Mouse (Mus musculus) right cerebral cortex, adult 2 months (tissue): ENCODE results near the gene Atp8b2.

Source experiments
- DNase-seq, 2 experiments: peaks; one replicate each; pipeline ENCODE4 v3.0.0; 2021 to 2022; ENCODE audit warnings: low spot score in 2 of 2

Gene Atp8b2

DNA sequence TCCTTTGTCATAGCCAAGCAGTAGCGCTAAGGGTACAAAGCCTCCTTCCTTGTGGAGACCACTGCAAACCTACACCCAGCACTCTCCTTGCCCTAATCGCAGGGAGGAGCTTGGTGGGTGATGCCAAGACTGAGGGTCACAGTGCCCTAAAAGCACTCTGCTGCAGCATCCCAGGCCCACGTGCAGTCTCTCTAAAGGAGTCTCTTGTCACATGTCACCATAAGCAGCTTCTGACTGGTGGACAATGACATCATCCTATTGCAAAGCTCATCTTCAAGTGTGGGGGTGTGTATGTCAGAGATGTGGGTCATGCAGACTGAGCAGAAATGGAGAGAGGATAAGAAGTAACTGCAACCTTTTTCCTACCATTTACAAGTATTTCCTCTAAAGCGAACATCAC, 3.9 kb downstream of the Atp8b2 start:
- peak; percentile 66 to 78 for DNase-seq

DNA sequence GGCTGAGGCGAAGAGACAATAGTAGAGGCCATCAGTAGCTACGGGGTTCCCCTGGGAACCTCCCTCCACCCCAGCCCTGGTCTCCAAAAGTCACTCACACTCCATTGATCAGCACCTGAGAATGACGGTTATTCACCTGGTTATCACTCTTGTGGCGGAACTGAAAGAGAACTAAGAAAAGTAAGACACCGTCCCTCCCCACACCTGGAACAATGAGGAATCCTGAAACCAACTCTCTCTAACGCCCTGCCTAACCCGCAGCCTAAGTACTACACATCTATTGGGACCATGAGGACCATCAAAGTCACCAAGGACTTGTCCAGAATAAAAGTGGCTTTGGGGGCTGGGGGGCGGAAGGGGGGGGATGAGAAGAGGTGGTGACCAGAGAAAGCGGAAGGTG, 5.4 kb downstream of the Atp8b2 start:
- no peak for DNase-seq

DNA sequence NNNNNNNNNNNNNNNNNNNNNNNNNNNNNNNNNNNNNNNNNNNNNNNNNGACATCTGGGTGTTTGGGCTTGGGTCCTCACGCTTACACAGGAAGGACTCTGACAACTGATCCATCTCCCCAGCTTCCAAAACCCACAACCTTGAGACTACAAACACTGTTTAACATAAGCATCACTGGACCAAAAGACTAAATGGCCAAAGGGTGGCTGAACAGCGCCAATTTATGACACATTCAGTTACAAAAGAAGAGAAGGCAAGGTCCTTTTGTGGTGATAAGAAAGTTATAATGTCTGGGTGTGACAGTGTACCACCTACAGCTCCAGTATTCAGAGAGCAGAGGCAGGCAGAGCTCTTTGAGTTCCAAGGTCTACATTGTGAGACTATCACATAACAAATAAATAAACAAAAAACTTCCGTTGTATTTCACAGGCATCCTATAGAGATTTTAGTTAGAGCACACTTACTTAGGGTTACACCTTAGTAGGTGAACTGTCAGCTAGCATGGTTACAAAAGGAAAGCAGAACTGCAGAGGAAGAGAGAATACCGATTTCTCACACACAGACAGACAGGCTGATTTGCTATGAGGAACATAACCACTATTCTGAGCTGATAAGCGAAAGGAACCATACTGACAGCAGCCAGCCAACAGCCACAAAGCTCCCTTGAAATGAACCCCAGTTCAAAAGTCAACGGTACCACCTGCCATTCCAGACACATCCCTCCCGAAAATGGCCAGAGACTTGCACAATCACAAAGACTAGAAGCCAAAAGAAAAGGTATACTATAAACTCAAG, 6.9 kb downstream of the Atp8b2 start:
- no peak for DNase-seq

DNA sequence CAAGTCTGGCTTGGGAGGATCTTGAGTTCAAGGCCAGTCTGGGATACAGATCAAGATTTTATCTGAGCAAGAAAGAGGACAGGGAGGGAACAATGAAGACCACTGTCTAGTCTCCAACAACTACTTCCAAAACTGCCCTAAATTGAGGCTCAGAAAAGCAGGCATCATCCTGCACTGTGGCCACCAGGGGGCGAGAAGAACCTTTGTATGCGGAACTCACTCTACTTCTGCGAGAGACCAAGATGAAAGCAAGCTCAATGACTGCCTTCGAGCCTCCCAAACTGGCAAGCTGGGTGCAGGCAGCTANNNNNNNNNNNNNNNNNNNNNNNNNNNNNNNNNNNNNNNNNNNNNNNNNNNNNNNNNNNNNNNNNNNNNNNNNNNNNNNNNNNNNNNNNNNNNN, 9.9 kb downstream of the Atp8b2 start:
- DNase-seq = peak; percentile 80 to 83

DNA sequence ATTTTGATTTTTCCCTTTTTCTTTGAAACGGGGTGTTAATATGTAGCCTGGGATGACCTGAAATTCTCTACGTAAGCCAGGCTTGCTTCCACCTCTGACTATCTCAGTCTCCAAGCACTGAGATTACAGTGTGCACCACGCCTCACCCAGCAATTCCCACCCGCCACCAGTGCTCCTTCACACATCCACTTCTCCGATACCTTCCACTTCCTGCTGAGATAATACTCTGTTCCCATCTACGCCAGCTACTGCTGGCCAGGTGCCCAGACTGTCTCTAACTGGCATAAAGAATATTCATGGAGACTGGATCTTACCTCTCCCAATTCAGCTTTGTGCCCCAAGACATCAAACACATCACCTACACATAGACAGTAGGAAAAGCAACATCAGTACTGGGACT, 14.7 kb downstream of the Atp8b2 start:
- peak; percentile 78 to 86 for DNase-seq

DNA sequence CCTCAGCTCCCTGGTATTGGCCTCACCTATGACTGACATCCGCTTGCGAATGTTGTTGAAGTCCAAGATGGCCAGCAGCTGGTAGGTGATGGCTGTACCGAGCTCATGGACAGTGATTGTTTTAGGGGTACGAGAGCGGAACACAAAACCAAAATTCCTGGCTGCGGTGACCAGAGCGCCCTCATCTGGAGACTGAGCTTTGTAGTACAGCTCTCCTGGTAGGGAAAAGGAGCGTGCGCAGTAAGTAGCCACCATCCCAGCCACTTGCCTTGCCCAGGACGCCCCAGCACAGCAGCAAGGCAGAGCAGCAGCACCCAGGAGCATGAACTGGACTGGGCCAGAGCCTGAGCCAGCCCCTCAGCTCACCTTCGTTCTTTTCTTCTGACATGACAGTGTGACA, 15.3 kb downstream of the Atp8b2 start:
- DNase-seq = no peak

- DNase-seq = no peak
These were observed 18.3 kb downstream of the Atp8b2 start for GRCm38 (mm10) chr3:89945026-89945425.

DNA sequence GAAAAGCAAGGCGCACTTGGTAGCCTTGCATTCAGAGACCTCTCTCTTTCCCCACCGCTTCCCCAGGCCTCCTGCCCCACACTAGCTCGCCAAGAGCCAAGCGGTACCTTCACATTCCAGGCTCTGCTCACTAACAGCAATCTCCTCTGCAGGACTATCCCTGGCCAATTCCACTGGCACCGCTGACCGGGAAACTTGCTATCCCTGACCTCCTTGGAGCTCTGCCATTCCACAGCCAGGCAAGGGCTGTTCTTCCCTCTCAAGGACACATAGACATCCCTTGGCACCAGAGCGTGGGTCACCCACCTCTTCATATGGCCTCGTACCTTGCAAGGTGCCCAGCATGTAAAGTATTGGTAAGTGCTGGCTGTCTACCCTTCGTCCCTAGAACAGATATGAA, 20.4 kb downstream of the Atp8b2 start:
- no peak for DNase-seq

DNA sequence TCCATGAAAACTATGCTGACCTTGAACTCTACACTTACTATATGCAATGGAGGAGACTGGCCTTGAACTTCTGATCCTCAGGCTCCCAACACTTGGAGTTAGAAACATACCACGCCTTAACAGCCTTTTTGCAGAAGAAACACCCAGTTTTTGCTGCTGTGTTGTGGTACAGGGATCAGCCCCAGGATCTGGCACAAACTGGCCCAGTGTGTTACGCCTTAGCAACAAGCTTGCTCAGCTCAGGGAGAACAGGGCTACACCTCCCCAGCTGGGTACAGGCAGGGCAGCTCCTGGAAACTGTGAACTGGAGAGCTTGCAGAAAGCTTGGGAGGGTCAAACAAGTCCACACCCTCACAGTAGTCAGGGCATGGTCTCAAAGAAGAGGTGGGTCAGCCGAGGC, 26.8 kb downstream of the Atp8b2 start:
- no peak for DNase-seq

DNA sequence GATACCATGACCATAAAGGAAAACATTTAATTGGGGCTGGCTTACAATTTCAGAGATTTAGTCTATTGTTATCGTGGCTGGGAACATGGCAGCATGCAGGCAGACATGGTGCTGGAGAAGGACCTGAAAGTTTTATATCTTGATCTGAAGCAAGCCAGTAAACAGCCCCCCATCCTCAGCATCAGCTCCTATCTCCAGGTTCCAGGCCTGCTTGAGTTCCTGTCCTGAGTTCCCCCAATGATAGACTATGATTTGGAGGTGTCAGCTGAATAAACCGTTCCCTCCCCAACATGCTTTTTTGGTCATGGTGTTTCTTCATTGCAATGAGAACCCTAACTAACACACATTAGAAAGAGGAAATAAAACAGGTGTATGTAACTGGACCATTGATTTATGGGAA, 30.4 kb downstream of the Atp8b2 start:
- no peak for DNase-seq

GRCm38 (mm10) chr3:89928956-89929355, 34.4 kb downstream of the Atp8b2 start:
- no peak for DNase-seq

DNA sequence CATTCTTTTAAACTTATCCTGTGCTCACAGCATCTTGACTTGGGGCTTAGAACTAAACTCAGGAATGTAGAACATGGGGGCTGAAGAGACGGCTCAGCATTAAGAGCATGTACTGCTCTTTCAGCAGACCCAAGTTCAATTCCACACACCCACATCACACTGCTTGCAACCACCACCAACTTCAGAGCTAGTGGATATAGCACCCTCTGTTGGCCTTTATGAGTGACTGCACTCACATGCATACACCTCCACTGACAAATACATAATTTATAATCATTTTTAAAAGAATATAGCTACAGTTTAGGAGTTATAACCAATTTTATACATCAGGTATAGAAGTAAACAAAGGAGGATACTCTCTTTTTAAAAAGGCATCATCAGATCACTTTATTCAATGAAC, 36.9 kb downstream of the Atp8b2 start:
- DNase-seq = no peak

GRCm38 (mm10) chr3:89920711-89921110, 42.6 kb downstream of the Atp8b2 start:
- DNase-seq = no peak

DNA sequence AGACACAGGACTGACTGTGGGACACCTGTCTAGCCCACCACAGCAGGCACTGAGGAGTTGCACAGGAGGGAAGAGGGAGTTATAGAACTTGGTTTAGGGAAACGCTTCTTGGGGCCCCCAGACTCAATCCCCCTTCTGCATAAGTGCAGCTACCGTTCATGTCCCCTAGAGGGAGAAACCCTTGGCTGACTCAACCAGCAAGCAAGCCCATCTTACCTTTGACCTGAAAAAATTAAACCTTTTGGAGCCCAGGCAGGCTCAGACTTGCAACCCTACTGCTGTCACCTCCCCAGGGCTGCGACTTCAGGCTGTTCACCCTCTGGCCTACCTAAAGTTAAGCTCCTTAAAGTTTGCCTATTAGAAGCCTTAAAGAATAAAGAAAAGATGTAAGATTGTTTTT, 45.9 kb downstream of the Atp8b2 start:
- no peak for DNase-seq

- no peak for DNase-seq
These were observed 46.7 kb downstream of the Atp8b2 start for GRCm38 (mm10) chr3:89916622-89917021.

GRCm38 (mm10) chr3:89914700-89915099, 48.6 kb downstream of the Atp8b2 start:
- DNase-seq = no peak

GRCm38 (mm10) chr3:89912543-89913391, 50.5 kb downstream of the Atp8b2 start, which contains the start of gene Il6ra:
Il6ra (minus strand) TSS chr3:89913196.
- peak; percentile 72 to 85 for DNase-seq

GRCm38 (mm10) chr3:89912108-89912542, 51.2 kb downstream of the Atp8b2 start:
- DNase-seq = peak in 1 of 2 experiments; percentile 8

- peak in 1 of 2 experiments; percentile 23 for DNase-seq
These were observed 52.1 kb downstream of the Atp8b2 start for GRCm38 (mm10) chr3:89911207-89911606.

DNA sequence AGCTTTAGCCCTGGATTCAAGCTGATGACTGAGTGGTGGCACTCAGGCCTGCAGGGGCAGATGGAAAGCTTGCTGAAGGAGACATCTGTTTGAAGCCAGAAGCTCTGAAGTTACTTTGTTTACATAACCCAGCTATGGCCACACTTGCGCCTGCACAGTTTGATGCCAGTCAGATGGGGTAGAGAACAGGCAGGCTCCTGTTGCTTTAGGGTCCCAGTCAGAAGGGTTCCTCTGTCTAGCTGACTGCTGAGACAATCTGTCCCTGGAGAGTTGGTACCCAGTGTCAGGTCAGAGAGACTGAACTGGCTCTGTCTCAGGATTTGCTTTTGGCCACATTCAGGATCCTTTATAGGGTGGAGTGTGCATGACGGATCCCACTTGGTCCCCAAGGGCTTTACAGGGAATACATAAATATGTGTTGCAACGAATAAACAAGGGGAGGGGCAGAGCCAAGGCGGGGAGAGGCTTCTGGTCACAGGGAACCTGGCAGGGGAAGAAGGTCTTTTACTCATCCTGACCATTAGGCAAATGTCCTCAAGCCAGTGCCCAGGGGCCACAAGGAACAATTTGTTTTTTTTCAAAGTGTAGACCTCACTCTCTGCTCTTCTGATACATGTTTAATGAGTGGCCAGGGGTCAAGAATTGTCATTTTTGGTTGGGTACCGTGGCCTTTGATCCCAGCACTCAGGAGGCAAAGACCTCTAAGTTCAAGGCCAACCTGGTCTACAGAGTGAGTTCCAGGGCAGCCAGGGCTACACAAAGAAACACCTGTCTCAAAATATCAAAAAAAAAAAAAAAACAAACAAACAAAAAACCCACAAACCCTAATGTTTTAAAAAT, 53.4 kb downstream of the Atp8b2 start:
- DNase-seq = no peak

GRCm38 (mm10) chr3:89908836-89909235, 54.5 kb downstream of the Atp8b2 start:
- no peak for DNase-seq

- DNase-seq = no peak
These were observed 55.5 kb downstream of the Atp8b2 start for GRCm38 (mm10) chr3:89907846-89908245.
